Mouse (Mus musculus) limb, embryonic 11.5 days (tissue): ENCODE measurements around the gene Thpo. TPM values are rescaled to one million over a fixed set of nuclear protein-coding genes. Genes with fewer than 3 reads are reported as not detected.

ENCODE experiments used
- ATAC-seq: fragments of 200-750 bp; cut with Nextera tagmentation; 2 replicates; pipeline ENCODE4 v1.8.0; 2017; ENCODE audit warnings: low read depth; ENCODE audit not compliant: insufficient number of reproducible peaks, low FRiP score, low TSS enrichment
- DNase-seq: peaks from one replicate; pipeline ENCODE4 v3.0.0-alpha.2; 2015; ENCODE audit warnings: low spot score
- H3K27ac ChIP-seq: fragments of 300-500 bp; sonication (generic); replicated peaks from 2 replicates; pipeline ENCODE4 v1.5.1; 2014; ENCODE audit warnings: low read depth, mild to moderate bottlenecking, low read length
- H3K27me3 ChIP-seq: fragments of 300-500 bp; sonication (generic); 2 replicates; pipeline ENCODE4 v1.6.1; 2014; ENCODE audit warnings: mild to moderate bottlenecking, low read length, mixed read lengths; ENCODE audit not compliant: control insufficient read depth, insufficient read depth
- H3K36me3 ChIP-seq: fragments of 300-500 bp; sonication (generic); 2 replicates; pipeline ENCODE4 v1.6.1; 2014; ENCODE audit warnings: mild to moderate bottlenecking, low read length, moderate library complexity, mixed read lengths; ENCODE audit not compliant: control insufficient read depth, insufficient read depth
- H3K4me1 ChIP-seq: fragments of 300-500 bp; sonication (generic); 2 replicates; pipeline ENCODE4 v1.6.1; 2014; ENCODE audit warnings: low read length, mixed read lengths; ENCODE audit not compliant: control insufficient read depth, insufficient read depth
- H3K4me2 ChIP-seq: fragments of 300-500 bp; sonication (generic); 2 replicates; pipeline ENCODE4 v1.6.1; 2014; ENCODE audit warnings: low read depth, mild to moderate bottlenecking, moderate library complexity; ENCODE audit not compliant: severe bottlenecking
- H3K4me3 ChIP-seq: fragments of 300-500 bp; sonication (generic); 2 replicates; pipeline ENCODE4 v1.5.1; 2014; ENCODE audit warnings: low read depth, low read length
- H3K9ac ChIP-seq: fragments of 300-500 bp; sonication (generic); 2 replicates; pipeline ENCODE4 v1.6.1; 2014; ENCODE audit warnings: mild to moderate bottlenecking, low read length
- H3K9me3 ChIP-seq: fragments of 300-500 bp; sonication (generic); 2 replicates; pipeline ENCODE4 v1.6.1; 2016; ENCODE audit warnings: low read length; ENCODE audit not compliant: control insufficient read depth
- whole genome bisulfite sequencing: fragments of 180-500 bp; shearing (Covaris S2); extraction: QIAGEN DNeasy Blood & Tissue Kit; methylation state at CpG from one replicate; pipeline ENCODE4 v1.1.7; 2014; 5-methylcytosine and 5-hydroxymethylcytosine counted together
- polyA plus RNA-seq: library from polyadenylated mRNA; unstranded; fragments of >200 nt; fragmentation: Nextera tagmentation; extraction: Ambion mirVana; gene quantifications from 2 replicates; pipeline ENCODE4 v1.2.1, GENCODE M21; 2014

The Thpo gene
- polyA plus RNA-seq, 1 experiment from 2014 or later = 0.28 TPM

GRCm38 (mm10) chr16:20722736-20723135, 11.6 kb downstream of the Thpo start:
- no peaks in the 10 kb centered on the region; the same call in 1 of the 2 replicates for H3K36me3 ChIP-seq
- H3K9ac ChIP-seq = no peak overlapping the region
- H3K27ac ChIP-seq = no peak overlapping the region
- 51% methylated on average over 4 of the region's 4 CpGs for WGBS
- no peaks in the 10 kb centered on the region for H3K27me3 ChIP-seq
- H3K4me2 ChIP-seq = no peak overlapping the region
- no peaks in the 10 kb centered on the region for H3K9me3 ChIP-seq
- no peak for ATAC-seq
- H3K4me3 ChIP-seq = no peak overlapping the region
- peaks cover 6% of the 10 kb centered on the region; the same call in 1 of the 2 replicates for H3K4me1 ChIP-seq
- no peak for DNase-seq

GRCm38 (mm10) chr16:20721808-20722207, 12.5 kb downstream of the Thpo start:
- H3K4me2 ChIP-seq = no peak overlapping the region
- no peak for ATAC-seq
- H3K4me1 ChIP-seq = peaks cover 8% of the 10 kb centered on the region; the same call in 1 of the 2 replicates
- no peaks in the 10 kb centered on the region; the same call in 1 of the 2 replicates for H3K36me3 ChIP-seq
- no peak overlapping the region for H3K9ac ChIP-seq
- H3K27ac ChIP-seq = no peak overlapping the region
- no peak for DNase-seq
- no peaks in the 10 kb centered on the region for H3K9me3 ChIP-seq
- H3K4me3 ChIP-seq = no peak overlapping the region
- 84% methylated on average over 10 of the region's 10 CpGs for WGBS
- no peaks in the 10 kb centered on the region for H3K27me3 ChIP-seq

GRCm38 (mm10) chr16:20717978-20718670, 16.2 kb downstream of the Thpo start:
- H3K36me3 ChIP-seq = no peaks in the 10 kb centered on the region; the same call in 1 of the 2 replicates
- ATAC-seq = peak; percentile 20
- H3K27ac ChIP-seq = no peak overlapping the region; the same call in 1 of the 2 replicates
- peak overlapping the region; percentile 72 for H3K4me2 ChIP-seq
- peak overlapping the region; percentile 49 for H3K4me3 ChIP-seq
- peak overlapping the region; percentile 54 for H3K9ac ChIP-seq
- no peaks in the 10 kb centered on the region for H3K27me3 ChIP-seq
- H3K9me3 ChIP-seq = no peaks in the 10 kb centered on the region
- WGBS = 3% methylated on average over 18 of the region's 18 CpGs
- no peak for DNase-seq
- peaks cover 22% of the 10 kb centered on the region for H3K4me1 ChIP-seq

- Histone ChIP-seq H3K9ac (peak within 1 kb of the TSS; percentile 70), H3K4me2 (peak within 1 kb of the TSS; percentile 72), H3K36me3 (no peaks in the 10 kb centered on the region; the same call in 1 of the 2 replicates), H3K9me3 (no peaks in the 10 kb centered on the region), H3K27ac (peak within 1 kb of the TSS; percentile 68), H3K4me3 (peak within 1 kb of the TSS; percentile 49), H3K4me1 (peaks cover 22% of the 10 kb centered on the region), H3K27me3 (no peaks in the 10 kb centered on the region)
- DNase-seq (peak; percentile 94), ATAC-seq (peak; percentile 81)
- 0% methylated on average over 62 of the region's 62 CpGs for WGBS
These were observed 16.9 kb downstream of the Thpo start, which contains the start of the genes Polr2h and Clcn2 for GRCm38 (mm10) chr16:20717181-20717977. Gene Polr2h (plus strand): TSS chr16:20717665. Gene Clcn2 (minus strand): TSS chr16:20717746.

GRCm38 (mm10) chr16:20716841-20717180, 17.5 kb downstream of the Thpo start:
- Histone ChIP-seq H3K9ac (peak overlapping the region; percentile 54), H3K27me3 (no peaks in the 10 kb centered on the region), H3K4me3 (peak overlapping the region; percentile 49), H3K36me3 (no peaks in the 10 kb centered on the region; the same call in 1 of the 2 replicates), H3K4me2 (peak overlapping the region; percentile 72), H3K27ac (peak overlapping the region; percentile 68), H3K9me3 (no peaks in the 10 kb centered on the region), H3K4me1 (peaks cover 22% of the 10 kb centered on the region)
- ATAC-seq (peak; percentile 10; the same call in 1 of the 2 replicates), DNase-seq (no peak)
- WGBS = under 1% methylated on average over 8 of the region's 8 CpGs

GRCm38 (mm10) chr16:20715976-20716840, 18.1 kb downstream of the Thpo start:
- ATAC-seq (peak; percentile 83), DNase-seq (peak; percentile 91)
- whole genome bisulfite sequencing = under 1% methylated on average over 65 of the region's 68 CpGs
- peak overlapping the region; percentile 72 for H3K4me2 ChIP-seq
- H3K36me3 ChIP-seq = peaks cover 4% of the 10 kb centered on the region; the same call in 1 of the 2 replicates
- peak overlapping the region; percentile 70 for H3K9ac ChIP-seq
- H3K4me3 ChIP-seq = peak overlapping the region; percentile 49
- H3K27me3 ChIP-seq = no peaks in the 10 kb centered on the region
- no peaks in the 10 kb centered on the region for H3K9me3 ChIP-seq
- peaks cover 22% of the 10 kb centered on the region for H3K4me1 ChIP-seq
- peak overlapping the region; percentile 68 for H3K27ac ChIP-seq

GRCm38 (mm10) chr16:20715566-20715965, 18.7 kb downstream of the Thpo start:
- H3K4me3 ChIP-seq = peak overlapping the region; percentile 49
- ATAC-seq (no peak; the same call in 1 of the 2 replicates), DNase-seq (no peak)
- H3K9ac ChIP-seq = peak overlapping the region; percentile 70
- no peaks in the 10 kb centered on the region for H3K9me3 ChIP-seq
- H3K36me3 ChIP-seq = peaks cover 9% of the 10 kb centered on the region; the same call in 1 of the 2 replicates
- 2% methylated on average over 12 of the region's 12 CpGs for WGBS
- peak overlapping the region; percentile 68 for H3K27ac ChIP-seq
- H3K27me3 ChIP-seq = no peaks in the 10 kb centered on the region
- peaks cover 22% of the 10 kb centered on the region for H3K4me1 ChIP-seq
- peak overlapping the region; percentile 72 for H3K4me2 ChIP-seq
